Mouse (Mus musculus) embryonic fibroblast, embryonic 13.5 days (primary cell): ENCODE measurements around the gene Bcam.

Experiments
- CTCF ChIP-seq: IDR thresholded peaks from 2 replicates; pipeline ENCODE4 v1.5.1; 2011; ENCODE audit warnings: mild to moderate bottlenecking, control low read depth, low read length, moderate library complexity, borderline replicate concordance; ENCODE audit not compliant: insufficient read depth
- POLR2A ChIP-seq: IDR thresholded peaks from 2 replicates; pipeline ENCODE4 v1.6.1; 2011; ENCODE audit warnings: low read depth, mild to moderate bottlenecking, control low read depth, low read length, moderate library complexity

DNA sequence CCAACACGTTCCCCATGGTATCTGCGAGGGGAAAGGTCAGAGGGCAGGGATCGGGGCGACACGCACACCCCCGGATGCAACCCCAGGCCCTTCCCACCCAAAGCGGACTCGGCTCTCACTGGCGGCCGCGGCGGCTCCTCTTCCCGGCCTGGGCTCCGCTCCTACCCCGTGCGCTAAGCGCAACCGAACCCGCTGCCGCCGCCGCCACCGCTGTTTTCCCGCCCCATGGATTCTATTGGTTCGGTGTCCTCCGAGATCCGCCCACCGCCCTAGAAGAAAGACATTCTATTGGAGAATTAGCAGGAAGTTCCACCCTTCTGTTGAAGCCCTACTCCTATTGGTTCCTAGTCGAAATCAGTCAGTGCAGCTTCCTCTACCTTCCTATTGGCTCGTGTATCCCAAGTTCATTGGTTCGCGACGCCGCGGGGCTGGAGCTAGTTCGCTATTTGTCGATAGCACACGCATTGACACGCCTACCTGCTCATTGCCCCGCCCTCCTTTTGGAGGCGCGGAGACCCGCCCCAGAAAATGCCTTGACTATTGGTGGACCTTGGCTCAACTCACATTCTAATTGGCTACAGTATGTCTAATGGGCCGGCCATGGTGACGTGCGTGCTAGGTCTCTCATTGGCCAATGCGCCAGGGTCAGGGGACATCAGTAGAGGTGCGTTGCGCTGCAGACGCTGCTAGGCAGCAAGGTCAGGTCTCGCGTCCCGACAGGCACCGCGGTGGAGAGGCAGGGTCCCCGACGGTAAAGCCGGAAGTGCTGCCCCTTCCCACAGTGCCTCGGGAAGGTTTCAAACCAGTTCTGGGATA lies 55.4 kb downstream of the Bcam start, which contains the start of gene Tomm40:
- TF ChIP-seq POLR2A, result 0 out of 2 replicates have a peak, but pooled peaks have one; percentile 49
- TF ChIP-seq CTCF, result no peak
